Mouse (Mus musculus) mouse trophoblast stem cell (cell line): ENCODE data around the gene Ccdc183.

Experiments used
- in situ Hi-C, 2 experiments: fragments of 300-500 bp; cut with MseI, MboI; formaldehyde crosslinking; loops; 2 replicates in 1 of 2; 3 replicates in 1 of 2; pipeline ENCODE4 v1.15.1; 2025

Ccdc183 gene

GRCm38 (mm10) chr2:25617578-25617977, at the start of gene Ccdc183:
Gene Ccdc183, minus strand, starts transcription at chr2:25617678.
- in situ Hi-C loops: no loop called here

GRCm38 (mm10) chr2:25666516-25666915, 49.0 kb upstream of the Ccdc183 start:
- in situ Hi-C loops: no loop called here

GRCm38 (mm10) chr2:25664125-25664524, 46.6 kb upstream of the Ccdc183 start:
- in situ Hi-C loops: no loop called here

GRCm38 (mm10) chr2:25663511-25663910, 46.0 kb upstream of the Ccdc183 start:
- in situ Hi-C loops: no loop called here

- in situ Hi-C loops: no loop called here
Observed at GRCm38 (mm10) chr2:25661245-25661970, 43.9 kb upstream of the Ccdc183 start.

- in situ Hi-C loops: no loop called here
Observed at GRCm38 (mm10) chr2:25660279-25660678, 42.8 kb upstream of the Ccdc183 start.

GRCm38 (mm10) chr2:25657652-25658051, 40.2 kb upstream of the Ccdc183 start, which contains the start of gene Lcn5:
Gene Lcn5, plus strand, starts transcription at chr2:25657952.
- in situ Hi-C loops: no loop called here

GRCm38 (mm10) chr2:25657246-25657645, 39.8 kb upstream of the Ccdc183 start:
- in situ Hi-C loops: no loop called here

GRCm38 (mm10) chr2:25656691-25657090, 39.2 kb upstream of the Ccdc183 start:
- in situ Hi-C loops: no loop called here

GRCm38 (mm10) chr2:25654502-25654901, 37.0 kb upstream of the Ccdc183 start:
- in situ Hi-C loops: no loop called here

- in situ Hi-C loops: no loop called here
Observed at GRCm38 (mm10) chr2:25652902-25653301, 35.4 kb upstream of the Ccdc183 start, which contains the start of gene Lcn8. Gene Lcn8, plus strand, starts transcription at chr2:25653120.

GRCm38 (mm10) chr2:25639890-25640289, 22.4 kb upstream of the Ccdc183 start:
- in situ Hi-C loops: no loop called here

GRCm38 (mm10) chr2:25634046-25634445, 16.6 kb upstream of the Ccdc183 start:
- in situ Hi-C loops: no loop called here

- in situ Hi-C loops: no loop called here
Observed at GRCm38 (mm10) chr2:25633616-25634015, 16.1 kb upstream of the Ccdc183 start.

GRCm38 (mm10) chr2:25628738-25629137, 11.3 kb upstream of the Ccdc183 start:
- in situ Hi-C loops: no loop called here

GRCm38 (mm10) chr2:25627811-25628210, 10.3 kb upstream of the Ccdc183 start, which contains the start of gene Fcna:
Gene Fcna, minus strand, starts transcription at chr2:25628030.
- in situ Hi-C loops: no loop called here

- in situ Hi-C loops: no loop called here
Observed at GRCm38 (mm10) chr2:25625986-25626385, 8.5 kb upstream of the Ccdc183 start.

- in situ Hi-C loops: no loop called here
Observed at GRCm38 (mm10) chr2:25621229-25622200, 4.0 kb upstream of the Ccdc183 start, which contains the start of gene Tmem141. Gene Tmem141, minus strand, starts transcription at chr2:25622005.

- in situ Hi-C loops: no loop called here
Observed at GRCm38 (mm10) chr2:25620852-25621228, 3.4 kb upstream of the Ccdc183 start.

- in situ Hi-C loops: no loop called here
Observed at GRCm38 (mm10) chr2:25620386-25620785, 2.9 kb upstream of the Ccdc183 start.

- in situ Hi-C loops: no loop called here
Observed at GRCm38 (mm10) chr2:25616398-25616797, 1.1 kb downstream of the Ccdc183 start.

- in situ Hi-C loops: no loop called here
Observed at GRCm38 (mm10) chr2:25608671-25609070, 8.8 kb downstream of the Ccdc183 start.
